Mouse (Mus musculus) layer of hippocampus, postnatal 25 days (tissue): ENCODE data around the gene Il16. TPM values are rescaled to one million over a fixed set of nuclear protein-coding genes. Genes with fewer than 3 reads are reported as not detected.

Experiments
- DNase-seq, 2 experiments: peaks; one replicate each; pipeline ENCODE4 v3.0.0; 2022; ENCODE audit warnings: mixed read lengths in 2 of 2, low spot score in 1 of 2; ENCODE audit errors: extremely low spot score in 1 of 2
- total RNA-seq, 2 experiments: library from RNA; stranded (reverse); gene quantifications; 2 replicates each; pipeline ENCODE4 v1.2.3; 2021

The Il16 gene
- 10 to 100 TPM; 58.7 to 59.7 TPM for total RNA-seq

- no peak for DNase-seq
These were observed at the start of gene Il16 for GRCm38 (mm10) chr7:83745413-83746106. Gene Il16, minus strand, starts transcription at chr7:83745726.

- DNase-seq: no peak
These were observed 49.2 kb upstream of the Il16 start, which contains the start of gene Cfap161 for GRCm38 (mm10) chr7:83794705-83795104. Gene Cfap161, minus strand, starts transcription at chr7:83794880.

- DNase-seq: no peak
These were observed 48.6 kb upstream of the Il16 start for GRCm38 (mm10) chr7:83794006-83794683.

- no peak for DNase-seq
These were observed 35.4 kb upstream of the Il16 start for GRCm38 (mm10) chr7:83780881-83781280.

- DNase-seq: no peak
These were observed 34.5 kb upstream of the Il16 start for GRCm38 (mm10) chr7:83780026-83780425.

- no peak for DNase-seq
These were observed 33.5 kb upstream of the Il16 start for GRCm38 (mm10) chr7:83779028-83779427.

GRCm38 (mm10) chr7:83778516-83778915 is 33.0 kb upstream of the Il16 start:
- no peak for DNase-seq

GRCm38 (mm10) chr7:83774721-83775120 is 29.2 kb upstream of the Il16 start:
- DNase-seq: peak in 1 of 2 experiments; percentile 25

GRCm38 (mm10) chr7:83763674-83764073 is 18.1 kb upstream of the Il16 start:
- no peak for DNase-seq

GRCm38 (mm10) chr7:83762336-83762735 is 16.8 kb upstream of the Il16 start:
- DNase-seq: no peak

GRCm38 (mm10) chr7:83751055-83751454 is 5.5 kb upstream of the Il16 start:
- no peak for DNase-seq

GRCm38 (mm10) chr7:83748405-83748804 is 2.9 kb upstream of the Il16 start:
- DNase-seq: no peak

- DNase-seq: no peak
These were observed 671 bp upstream of the Il16 start for GRCm38 (mm10) chr7:83746107-83746687.

GRCm38 (mm10) chr7:83745065-83745412 is 487 bp downstream of the Il16 start:
- no peak for DNase-seq

GRCm38 (mm10) chr7:83744250-83744649 is 1.3 kb downstream of the Il16 start:
- DNase-seq: no peak

GRCm38 (mm10) chr7:83742690-83743089 is 2.8 kb downstream of the Il16 start:
- DNase-seq: no peak

GRCm38 (mm10) chr7:83742026-83742425 is 3.5 kb downstream of the Il16 start:
- no peak for DNase-seq

- no peak for DNase-seq
These were observed 5.7 kb downstream of the Il16 start for GRCm38 (mm10) chr7:83739680-83740310.

GRCm38 (mm10) chr7:83738623-83739462 is 6.7 kb downstream of the Il16 start:
- no peak for DNase-seq

- DNase-seq: no peak
These were observed 7.5 kb downstream of the Il16 start for GRCm38 (mm10) chr7:83737914-83738490.
